Comparison of ENCODE assay signal across 8 mouse cellular contexts in the genomic region with DNA sequence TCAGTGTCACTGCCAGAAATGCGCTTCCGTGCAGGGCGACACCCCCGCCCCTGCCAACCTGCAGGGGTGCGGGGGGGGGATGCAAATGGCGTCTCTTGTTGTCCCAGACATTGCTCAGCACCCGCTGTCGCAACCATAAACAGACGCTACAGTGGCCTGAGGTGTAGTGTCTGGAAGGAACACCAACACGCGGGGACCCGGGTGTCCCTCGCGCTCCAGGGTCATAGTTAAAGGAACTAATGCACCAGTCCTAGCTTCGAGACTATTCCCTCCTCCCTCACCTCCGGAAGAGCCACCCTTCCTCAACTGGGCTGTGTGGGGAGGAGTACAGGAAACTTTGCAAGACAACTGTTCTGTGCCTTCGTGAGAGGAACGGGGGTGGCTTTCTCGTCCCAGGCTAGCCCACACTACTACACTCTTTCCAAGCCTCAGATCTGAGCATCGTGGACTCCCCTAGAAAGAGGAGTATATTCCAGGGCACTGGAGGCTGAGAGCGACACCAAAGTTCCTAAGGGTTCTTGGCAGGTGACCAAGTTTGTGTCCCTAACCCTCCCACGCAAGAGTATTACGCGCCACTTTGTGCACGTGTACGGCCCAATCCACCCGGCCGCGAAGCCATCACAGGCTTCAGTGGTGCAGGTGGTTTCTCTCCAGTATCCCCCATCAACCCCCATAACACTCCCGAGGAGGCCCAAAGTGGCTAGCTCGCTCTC. TPM values are rescaled to one million over a fixed set of nuclear protein-coding genes. Genes with fewer than 3 reads are reported as not detected.
DNase-seq lines count a peak whose midpoint lies in the region; ATAC-seq and TF ChIP-seq lines count a peak whose summit lies in the region.

No protein-coding gene starts in this region.

- peak; percentile 53 for ATAC-seq in granulocyte monocyte progenitor cell, adult 5-6 weeks (replicated peaks; ENCODE audit: poor library complexity, severe bottlenecking)
- peak; percentile 17; the same call in 1 of the 2 replicates for ATAC-seq in intestine, postnatal 0 days
- ATAC-seq in lung, embryonic 14.5 days (ENCODE audit: insufficient read depth), result peak; percentile 7; the same call in 1 of the 2 replicates
- ATAC-seq in neural tube, embryonic 15.5 days (ENCODE audit: low FRiP score), result peak; percentile 33; the same call in 1 of the 2 replicates

- WGBS in intestine, postnatal 0 days, result 12% methylated on average over 31 of the region's 31 CpGs
- 6% methylated on average over 29 of the region's 31 CpGs for WGBS in lung, embryonic 14.5 days
- WGBS in neural tube, embryonic 15.5 days, result 5% methylated on average over 30 of the region's 31 CpGs

- peak overlapping the region; percentile 67 for H3K4me2 ChIP-seq in intestine, postnatal 0 days (replicated peaks; ENCODE audit: low read depth)
- H3K4me2 ChIP-seq in lung, embryonic 14.5 days, result peak overlapping the region; percentile 67
- H3K4me2 ChIP-seq in neural tube, embryonic 15.5 days, result peak overlapping the region; percentile 65

- no peak overlapping the region for H3K27ac ChIP-seq in intestine, postnatal 0 days (ENCODE audit: low read depth, low read length)
- peak overlapping the region; percentile 89 for H3K27ac ChIP-seq in lung, embryonic 14.5 days (ENCODE audit: low read depth)
- peak overlapping the region; percentile 64 for H3K27ac ChIP-seq in neural tube, embryonic 15.5 days (replicated peaks)

- H3K36me3 ChIP-seq in intestine, postnatal 0 days (ENCODE audit: control insufficient read depth, insufficient read depth), result no peaks in the 10 kb centered on the region
- no peaks in the 10 kb centered on the region for H3K36me3 ChIP-seq in lung, embryonic 14.5 days (ENCODE audit: insufficient read depth)
- no peaks in the 10 kb centered on the region for H3K36me3 ChIP-seq in neural tube, embryonic 15.5 days

- H3K9ac ChIP-seq in intestine, postnatal 0 days (ENCODE audit: low read depth, low read length), result no peak overlapping the region
- peak overlapping the region; percentile 66 for H3K9ac ChIP-seq in lung, embryonic 14.5 days
- peak overlapping the region; percentile 43 for H3K9ac ChIP-seq in neural tube, embryonic 15.5 days (replicated peaks)

- H3K27me3 ChIP-seq in intestine, postnatal 0 days (replicated peaks; ENCODE audit: control insufficient read depth, insufficient read depth, low read length), result peaks cover 21% of the 10 kb centered on the region; the same call in 1 of the 2 replicates
- H3K27me3 ChIP-seq in lung, embryonic 14.5 days (ENCODE audit: insufficient read depth, low read length), result peaks cover 24% of the 10 kb centered on the region
- peaks cover 48% of the 10 kb centered on the region for H3K27me3 ChIP-seq in neural tube, embryonic 15.5 days (replicated peaks)

- DNase-seq in adrenal gland, postnatal 10 days, result peak; percentile 47
- DNase-seq in adrenal gland, postnatal 4 days (ENCODE audit: low spot score in 2 of 2), result no peak
- DNase-seq in MN1 (ENCODE audit: low spot score), result peak; percentile 50
- peak; percentile 52 for DNase-seq in lung, embryonic 14.5 days
- DNase-seq in layer of hippocampus, postnatal 25 days (ENCODE audit: extremely low spot score in 1 of 2, low spot score in 1 of 2), result no peak

- H3K4me1 ChIP-seq in intestine, postnatal 0 days (replicated peaks; ENCODE audit: control insufficient read depth, insufficient read depth, low read length), result no peaks in the 10 kb centered on the region
- 0 out of 2 replicates have a peak, but pooled peaks cover 2% of the 10 kb centered on the region for H3K4me1 ChIP-seq in lung, embryonic 14.5 days (ENCODE audit: insufficient read depth)
- peaks cover 30% of the 10 kb centered on the region for H3K4me1 ChIP-seq in neural tube, embryonic 15.5 days

- peak overlapping the region; percentile 39 for H3K4me3 ChIP-seq in intestine, postnatal 0 days (ENCODE audit: low read depth, low read length)
- peak overlapping the region; percentile 47 for H3K4me3 ChIP-seq in lung, embryonic 14.5 days (ENCODE audit: low read depth, low read length)
- peak overlapping the region; percentile 45 for H3K4me3 ChIP-seq in neural tube, embryonic 15.5 days (replicated peaks)

- no peaks in the 10 kb centered on the region for H3K9me3 ChIP-seq in intestine, postnatal 0 days (ENCODE audit: control insufficient read depth)
- no peaks in the 10 kb centered on the region for H3K9me3 ChIP-seq in lung, embryonic 14.5 days (ENCODE audit: low read depth, low read length)
- no peaks in the 10 kb centered on the region for H3K9me3 ChIP-seq in neural tube, embryonic 15.5 days (replicated peaks)

- TF ChIP-seq CTCF in intestine, postnatal 0 days (IDR thresholded peaks at IDR 0.05; ENCODE audit: low read depth), result no peak
- TF ChIP-seq CTCF in lung, embryonic 14.5 days (IDR thresholded peaks at IDR 0.05; ENCODE audit: low read depth), result no peak

RNA-seq across cellular contexts. Expression of a gene that starts 1.2 kb away (rescaled TPM):
- 10 to 100 TPM; 21.1 to 23.3 TPM for total RNA-seq in adrenal gland, postnatal 10 days (2021)
- total RNA-seq in adrenal gland, postnatal 4 days (2021), result 10 to 100 TPM; 34.6 to 37.8 TPM
- 36.0 and 55.0 TPM in 2 replicates for total RNA-seq in granulocyte monocyte progenitor cell, adult 5-6 weeks (2014; fragmentation: Nextera tagmentation)
- 30.6 and 32.7 TPM in 2 replicates for total RNA-seq in granulocyte monocyte progenitor cell, adult 5-6 weeks (2017)
- polyA plus RNA-seq in intestine, postnatal 0 days (2015; fragmentation: Nextera tagmentation; extraction: Ambion mirVana), result 4.2 and 4.8 TPM in 2 replicates
- polyA plus RNA-seq in lung, embryonic 14.5 days (2014; fragmentation: Nextera tagmentation; extraction: Ambion mirVana), result 27.8 and 28.9 TPM in 2 replicates
- polyA plus RNA-seq in neural tube, embryonic 15.5 days (2015; fragmentation: Nextera tagmentation; extraction: Ambion mirVana), result 12.2 and 13.8 TPM in 2 replicates
- total RNA-seq in layer of hippocampus, postnatal 25 days (2021), result 10 to 100 TPM; 17.1 to 17.6 TPM

Comparison
In these comparisons a context has a peak if more than half of its experiments do, and no peak if none do; other contexts are left out.
1. DNase-seq: peak in adrenal gland, postnatal 10 days (single experiment), MN1 (single experiment) and lung, embryonic 14.5 days (single experiment); none in adrenal gland, postnatal 4 days (0 of 2) and layer of hippocampus, postnatal 25 days (0 of 2).
2. Peak in every context shown above with its lines, with median percentiles within 50 percentile points of each other: ATAC-seq, H3K4me2 ChIP-seq and H3K4me3 ChIP-seq.